Mouse (Mus musculus): ENCODE results near the gene Gm28102. TPM values are rescaled to one million over a fixed set of nuclear protein-coding genes. Genes with fewer than 3 reads are reported as not detected.

Gene Gm28102
- polyA plus RNA-seq (2015; fragmentation: Illumina TruSeq; extraction: RNeasy Lipid Tissue Mini Kit (QIAGEN cat#74804); ENCODE audit: insufficient read depth, low read depth, low replicate concordance), result not detected

DNA sequence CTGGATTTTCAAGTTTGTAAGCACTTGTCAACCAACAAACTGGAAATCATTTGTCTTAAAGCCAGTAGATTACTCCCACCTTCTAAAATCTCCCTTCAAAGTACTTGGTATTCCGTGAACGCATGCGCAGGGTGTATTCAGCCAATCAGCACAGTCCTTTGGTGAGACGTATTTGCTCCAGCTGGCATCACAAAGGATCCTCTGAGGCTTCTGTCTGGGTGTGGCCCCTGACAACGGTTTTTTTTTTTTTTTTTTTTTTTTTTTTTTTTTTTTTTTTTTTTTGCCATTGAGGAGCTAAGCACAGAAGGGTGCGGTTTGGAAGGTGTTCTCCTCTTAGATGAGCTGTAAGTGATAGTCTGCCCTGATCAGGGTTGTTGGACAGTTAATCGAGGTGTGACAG is at the start of gene Gm28102:
Gm28102 (plus strand) TSS at position 301 of the 400 bp plus-strand sequence.

